Mouse (Mus musculus) monocyte, adult 5-6 weeks (primary cell): ENCODE data around the gene Ralgapb. TPM values are rescaled to one million over a fixed set of nuclear protein-coding genes. Genes with fewer than 3 reads are reported as not detected.

ENCODE experiments used
- ATAC-seq: fragments of 153-309, 156-312 bp; replicated peaks from 2 replicates; pipeline ENCODE4 v1.8.0; 2017; ENCODE audit warnings: mild to moderate bottlenecking; ENCODE audit not compliant: low TSS enrichment, insufficient number of reproducible peaks, severe bottlenecking, poor library complexity, low FRiP score
- total RNA-seq: library from RNA; stranded (forward); fragments of 200-1000, 200-491, 200-594 nt; gene quantifications from 3 replicates; pipeline ENCODE4 v1.2.3, GENCODE M21; 2017

Ralgapb gene
- total RNA-seq, 1 experiment from 2014 or later, result 39.3 TPM

GRCm38 (mm10) chr2:158503671-158504070 lies 94.0 kb downstream of the Ralgapb start:
- ATAC-seq, result no peak

GRCm38 (mm10) chr2:158506475-158506874 lies 96.8 kb downstream of the Ralgapb start:
- ATAC-seq, result no peak

DNA sequence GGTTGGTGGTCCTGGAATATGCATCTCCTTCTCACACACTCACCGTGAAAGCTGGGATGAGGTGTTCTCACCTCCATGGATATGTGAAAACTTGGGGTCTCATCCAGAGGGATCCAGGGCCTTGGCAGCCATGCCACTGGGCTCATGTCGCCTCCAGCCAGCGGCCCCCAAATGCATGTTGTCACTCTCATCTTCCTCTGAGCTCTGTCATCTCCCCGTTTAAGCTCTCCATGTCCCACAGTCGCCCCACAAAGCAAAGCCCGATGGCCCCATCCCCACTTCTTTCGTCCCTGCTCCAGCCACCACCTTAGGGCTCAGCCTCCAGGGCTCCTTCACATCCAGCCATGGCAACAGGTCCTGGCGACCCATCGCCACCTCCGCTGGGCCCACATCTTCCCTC lies 97.4 kb downstream of the Ralgapb start:
- ATAC-seq, result no peak

GRCm38 (mm10) chr2:158510665-158511064 lies 101.0 kb downstream of the Ralgapb start:
- no peak for ATAC-seq

DNA sequence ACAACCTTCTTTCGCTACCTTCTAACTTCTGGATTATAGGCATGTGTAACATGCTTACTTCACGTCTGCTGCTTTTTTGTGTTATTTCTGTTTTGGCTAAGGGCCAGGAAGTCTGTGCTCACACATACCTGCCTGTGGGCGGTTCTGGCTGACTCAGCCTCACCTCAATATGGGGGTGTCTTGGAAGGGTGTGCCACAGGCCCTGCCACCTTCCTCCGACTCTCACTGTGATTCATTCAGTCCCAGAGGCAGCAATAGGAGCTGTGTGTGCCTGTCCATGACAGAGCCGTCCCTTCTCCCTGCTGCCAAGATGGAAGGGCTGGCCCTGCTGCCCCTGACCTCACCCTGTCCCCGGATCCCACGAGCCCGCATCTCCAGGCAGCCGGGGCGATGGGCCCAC lies 102.9 kb downstream of the Ralgapb start, which contains the start of gene Arhgap40:
Gene Arhgap40 (plus strand): TSS at position 269 of the 400 bp plus-strand sequence.
- ATAC-seq, result no peak

DNA sequence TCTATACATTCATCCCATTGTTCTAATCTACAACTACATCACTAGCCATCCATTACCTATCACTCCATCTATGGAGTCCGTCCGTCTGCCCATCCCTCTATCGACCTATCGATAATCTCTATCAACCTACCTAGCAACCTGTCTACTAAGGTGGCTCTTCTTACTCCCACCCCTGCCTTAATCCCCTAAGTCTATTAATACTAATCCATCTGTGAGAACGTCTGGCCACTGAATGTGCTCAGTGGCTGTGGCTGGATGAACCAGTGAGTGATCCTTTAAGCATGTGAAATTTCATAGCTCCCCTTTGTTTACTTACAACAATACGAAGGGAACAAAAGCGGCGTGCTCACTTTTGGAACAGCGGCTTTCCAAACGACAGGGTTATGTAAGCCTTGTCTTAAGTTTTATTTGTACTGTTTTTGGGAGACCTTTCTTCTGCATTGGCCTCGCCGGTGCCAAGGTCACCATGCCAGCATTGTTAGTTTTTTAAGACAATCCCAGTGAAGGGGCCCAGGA lies 104.2 kb downstream of the Ralgapb start:
- ATAC-seq, result no peak

GRCm38 (mm10) chr2:158518583-158518982 lies 108.9 kb downstream of the Ralgapb start:
- ATAC-seq, result no peak

DNA sequence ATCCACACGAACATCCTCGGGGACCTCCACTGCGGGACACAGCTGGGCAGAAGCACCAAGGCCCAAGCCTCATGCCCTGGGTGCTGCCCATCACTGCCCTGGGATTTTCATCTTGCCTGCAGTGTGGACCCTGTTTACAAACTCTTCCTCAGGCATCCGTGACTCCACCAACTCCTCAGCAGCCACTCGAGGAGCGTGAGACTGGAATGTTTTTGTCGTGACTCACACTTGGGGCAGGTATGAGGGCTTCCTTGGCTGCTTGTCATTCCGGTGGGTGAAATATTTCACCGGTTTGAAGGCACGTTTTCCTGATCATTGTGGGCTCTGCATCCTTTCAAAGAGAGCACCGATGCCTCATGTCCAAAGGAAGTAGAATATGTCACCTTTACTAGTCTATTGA lies 109.4 kb downstream of the Ralgapb start:
- no peak for ATAC-seq

GRCm38 (mm10) chr2:158519800-158520199 lies 110.2 kb downstream of the Ralgapb start:
- ATAC-seq, result no peak

DNA sequence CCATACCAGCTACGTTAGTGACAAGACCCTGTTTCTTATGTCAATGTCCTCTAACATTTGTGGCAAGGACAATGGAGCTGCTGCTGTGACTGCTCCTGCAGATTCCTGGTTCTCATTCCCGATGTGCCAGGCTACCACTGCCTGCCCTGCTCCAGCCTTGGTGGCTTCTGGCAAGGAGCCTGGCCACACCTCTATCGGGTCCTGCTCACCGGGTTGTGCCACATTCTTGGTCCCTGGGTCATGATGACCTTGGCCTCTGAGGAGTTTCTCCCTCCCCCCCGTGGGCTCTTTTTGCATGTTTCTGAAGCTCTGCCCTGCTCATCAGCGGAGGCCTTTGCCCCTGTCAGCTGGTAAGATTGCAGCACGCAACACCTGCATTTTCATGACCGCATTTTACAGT lies 113.4 kb downstream of the Ralgapb start:
- no peak for ATAC-seq

DNA sequence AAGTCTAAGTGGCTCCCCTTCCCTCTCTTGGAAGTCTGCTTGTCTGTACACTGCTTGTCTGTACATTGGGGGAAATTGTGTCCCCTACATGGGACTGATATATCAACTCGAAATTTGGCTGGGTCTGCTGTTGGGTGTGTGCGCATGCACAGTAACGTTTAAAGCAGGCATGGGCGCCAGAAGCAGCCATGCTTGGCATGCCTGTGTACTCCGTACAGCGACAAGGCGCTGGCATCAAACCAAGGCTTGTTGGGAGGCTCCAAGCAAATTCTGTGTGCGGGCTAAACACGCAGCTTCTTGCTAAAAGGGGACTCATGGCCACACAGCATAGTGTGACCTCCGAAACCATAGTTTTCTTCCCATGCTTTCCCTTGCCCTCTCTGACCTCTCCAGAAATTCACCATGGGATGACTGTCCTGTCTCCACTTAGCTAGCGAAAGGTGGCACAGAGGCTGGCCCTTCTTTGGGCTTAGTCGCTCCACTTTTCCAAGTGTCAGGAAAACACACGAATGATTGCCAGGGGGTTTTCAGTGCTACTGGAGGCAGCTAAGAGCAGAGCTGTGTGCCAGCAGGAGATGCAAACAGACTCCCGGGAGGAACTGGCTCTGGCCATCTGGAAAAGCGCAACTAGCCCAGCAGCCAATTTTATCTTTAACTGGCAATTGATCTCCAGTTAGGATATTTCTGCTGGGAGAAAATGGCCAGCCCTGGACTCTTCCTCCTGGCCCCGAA lies 114.6 kb downstream of the Ralgapb start:
- ATAC-seq, result no peak

- peak; percentile 78 for ATAC-seq
Measured at GRCm38 (mm10) chr2:158534090-158534489, 124.4 kb downstream of the Ralgapb start.

DNA sequence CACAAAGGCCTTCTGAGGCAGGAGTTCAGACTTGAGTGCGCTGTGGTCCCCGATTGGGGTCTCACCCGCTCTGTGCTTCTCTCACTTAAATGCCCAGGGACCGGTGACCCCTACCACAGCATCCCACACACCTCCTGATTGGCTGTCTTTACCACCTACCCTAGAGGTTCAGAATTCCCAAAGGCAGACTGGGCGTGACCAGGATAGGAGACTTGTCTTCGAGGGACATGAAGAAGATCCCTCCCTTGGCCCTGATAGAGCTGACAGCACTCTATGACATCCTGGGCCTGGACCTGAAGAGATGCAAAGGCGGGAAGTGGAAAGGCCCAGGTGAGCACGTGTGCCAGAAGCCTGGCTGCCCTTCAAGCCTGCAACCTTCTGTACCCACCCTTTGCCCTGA lies 124.9 kb downstream of the Ralgapb start:
- ATAC-seq, result no peak

GRCm38 (mm10) chr2:158539433-158540305 lies 130.0 kb downstream of the Ralgapb start:
- no peak for ATAC-seq

DNA sequence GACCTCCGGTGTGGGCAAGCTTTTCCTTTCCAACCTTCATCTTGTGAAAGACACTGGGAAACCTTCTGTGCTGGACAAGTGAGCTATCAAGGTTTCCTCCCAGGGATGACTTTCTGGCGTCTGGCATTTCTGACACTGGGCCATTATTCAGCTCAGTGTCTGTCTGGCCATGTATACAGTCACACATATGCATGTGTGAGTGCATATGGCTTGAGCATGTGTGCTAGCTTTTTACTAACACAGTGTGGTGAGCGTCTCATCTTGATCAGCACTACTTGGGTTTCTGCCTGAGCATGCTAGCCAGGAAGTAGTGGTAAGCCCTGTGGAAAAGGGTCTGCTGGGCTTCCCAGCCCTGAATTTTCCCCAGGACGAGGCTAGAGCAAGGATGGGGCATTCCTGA lies 131.6 kb downstream of the Ralgapb start:
- no peak for ATAC-seq

DNA sequence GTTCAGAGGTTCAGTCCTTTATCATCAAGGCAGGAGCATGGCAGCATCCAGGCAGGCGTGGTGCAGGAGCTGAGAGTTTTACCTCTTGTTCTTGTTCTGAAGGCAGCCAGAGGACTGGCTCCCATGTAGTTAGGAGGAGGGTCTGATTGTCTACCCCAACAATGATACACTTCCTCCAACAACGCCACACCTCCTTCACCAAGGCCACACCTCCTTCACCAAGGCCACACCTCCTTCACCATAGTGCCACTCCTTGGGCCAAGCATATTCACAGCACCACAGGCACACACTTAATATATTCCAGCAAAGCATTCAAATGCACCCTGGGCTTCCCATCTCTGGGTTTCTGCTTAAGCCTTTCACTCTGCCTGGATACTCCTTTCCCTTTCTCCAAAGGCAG lies 135.6 kb downstream of the Ralgapb start:
- no peak for ATAC-seq

- ATAC-seq, result 0 out of 2 replicates have a peak, but pooled peaks have one; percentile 34
Measured at GRCm38 (mm10) chr2:158546751-158547150, 137.1 kb downstream of the Ralgapb start.
